Mouse (Mus musculus): ENCODE data around the gene Zfp811. TPM values are rescaled to one million over a fixed set of nuclear protein-coding genes. Genes with fewer than 3 reads are reported as not detected.

Gene Zfp811
- polyA plus RNA-seq, 1 experiment from 2014 or later = 3.0 TPM

- no peak overlapping the region for H3K9ac ChIP-seq
- H3K27me3 ChIP-seq (ENCODE audit: insufficient read depth, low read length) = no peaks in the 10 kb centered on the region
- WGBS = 41% methylated on average over 5 of the region's 5 CpGs
Measured at GRCm38 (mm10) chr17:32757331-32757730, 52.4 kb downstream of the Zfp811 start.

GRCm38 (mm10) chr17:32753634-32754033 is 56.1 kb downstream of the Zfp811 start:
- H3K4me3 ChIP-seq (ENCODE audit: low read depth, low read length) = no peak overlapping the region
- H3K36me3 ChIP-seq (ENCODE audit: insufficient read depth) = no peaks in the 10 kb centered on the region
- TF ChIP-seq CTCF (IDR thresholded peaks at IDR 0.05; ENCODE audit: low read depth) = peak; percentile 44; the same call in 1 of the 2 replicates
- no peak overlapping the region for H3K9ac ChIP-seq
- H3K27me3 ChIP-seq (ENCODE audit: insufficient read depth, low read length) = no peaks in the 10 kb centered on the region
- no peak overlapping the region for H3K27ac ChIP-seq (ENCODE audit: low read depth)
- ATAC-seq (ENCODE audit: insufficient read depth) (no peak), DNase-seq (peak; percentile 43)
- no peak overlapping the region for H3K4me2 ChIP-seq
- no peaks in the 10 kb centered on the region for H3K9me3 ChIP-seq (ENCODE audit: low read depth, low read length)
- 9% methylated on average over 12 of the region's 12 CpGs for WGBS
- no peaks in the 10 kb centered on the region for H3K4me1 ChIP-seq (ENCODE audit: insufficient read depth)

More at GRCm38 (mm10) chr17:32757331-32757730, 52.4 kb downstream of the Zfp811 start:
- no peak for ATAC-seq (ENCODE audit: insufficient read depth)
- Histone ChIP-seq H3K9me3 (ENCODE audit: low read depth, low read length) (no peaks in the 10 kb centered on the region), H3K4me2 (no peak overlapping the region), H3K36me3 (ENCODE audit: insufficient read depth) (no peaks in the 10 kb centered on the region), H3K4me3 (ENCODE audit: low read depth, low read length) (no peak overlapping the region), H3K4me1 (ENCODE audit: insufficient read depth) (no peaks in the 10 kb centered on the region), H3K27ac (ENCODE audit: low read depth) (no peak overlapping the region)
- DNase-seq = no peak
- no peak for TF ChIP-seq CTCF (IDR thresholded peaks at IDR 0.05; ENCODE audit: low read depth)

GRCm38 (mm10) chr17:32752813-32753360 is 56.8 kb downstream of the Zfp811 start:
- Histone ChIP-seq H3K4me1 (ENCODE audit: insufficient read depth) (no peaks in the 10 kb centered on the region), H3K4me3 (ENCODE audit: low read depth, low read length) (no peak overlapping the region), H3K9me3 (ENCODE audit: low read depth, low read length) (no peaks in the 10 kb centered on the region), H3K4me2 (no peak overlapping the region), H3K27ac (ENCODE audit: low read depth) (no peak overlapping the region), H3K9ac (no peak overlapping the region), H3K27me3 (ENCODE audit: insufficient read depth, low read length) (no peaks in the 10 kb centered on the region), H3K36me3 (ENCODE audit: insufficient read depth) (no peaks in the 10 kb centered on the region)
- no peak for TF ChIP-seq CTCF (IDR thresholded peaks at IDR 0.05; ENCODE audit: low read depth)
- DNase-seq (no peak), ATAC-seq (ENCODE audit: insufficient read depth) (no peak)
- WGBS = 50% methylated on average over 6 of the region's 6 CpGs

GRCm38 (mm10) chr17:32750611-32751010 is 59.1 kb downstream of the Zfp811 start:
- no peak for ATAC-seq (ENCODE audit: insufficient read depth)
- WGBS = 34% methylated on average over 5 of the region's 5 CpGs
- no peak for TF ChIP-seq CTCF (IDR thresholded peaks at IDR 0.05; ENCODE audit: low read depth)

More at GRCm38 (mm10) chr17:32750611-32751010, 59.1 kb downstream of the Zfp811 start:
- no peak overlapping the region for H3K4me2 ChIP-seq
- no peak overlapping the region for H3K27ac ChIP-seq (ENCODE audit: low read depth)
- DNase-seq = no peak
- H3K4me1 ChIP-seq (ENCODE audit: insufficient read depth) = no peaks in the 10 kb centered on the region
- no peak overlapping the region for H3K4me3 ChIP-seq (ENCODE audit: low read depth, low read length)
- H3K27me3 ChIP-seq (ENCODE audit: insufficient read depth, low read length) = no peaks in the 10 kb centered on the region
- no peak overlapping the region for H3K9ac ChIP-seq
- no peaks in the 10 kb centered on the region for H3K9me3 ChIP-seq (ENCODE audit: low read depth, low read length)
- H3K36me3 ChIP-seq (ENCODE audit: insufficient read depth) = no peaks in the 10 kb centered on the region

Other genes starting within 250 kb of the Zfp811 start
- not detected in 2 replicates for gene Cyp4f37, start 188.6 kb downstream of the Zfp811 start, polyA plus RNA-seq (2014; fragmentation: Nextera tagmentation; extraction: Ambion mirVana)
- not detected in 2 replicates for gene Cyp4f40, start 151.0 kb downstream of the Zfp811 start, polyA plus RNA-seq (2014; fragmentation: Nextera tagmentation; extraction: Ambion mirVana)
- gene Cyp4f15, start 124.3 kb downstream of the Zfp811 start, polyA plus RNA-seq (2014; fragmentation: Nextera tagmentation; extraction: Ambion mirVana) = not detected in 2 replicates
- 58.3 and 58.6 TPM in 2 replicates for gene Zfp871, start 21.6 kb downstream of the Zfp811 start, polyA plus RNA-seq (2014; fragmentation: Nextera tagmentation; extraction: Ambion mirVana)
- gene Zfp799, start 20.3 kb upstream of the Zfp811 start, polyA plus RNA-seq (2014; fragmentation: Nextera tagmentation; extraction: Ambion mirVana) = 16.1 and 19.0 TPM in 2 replicates
- gene Zfp870, start 81.7 kb upstream of the Zfp811 start, polyA plus RNA-seq (2014; fragmentation: Nextera tagmentation; extraction: Ambion mirVana) = 7.9 and 8.8 TPM in 2 replicates
- not detected in 2 replicates for gene Cyp4f14, start 107.4 kb upstream of the Zfp811 start, polyA plus RNA-seq (2014; fragmentation: Nextera tagmentation; extraction: Ambion mirVana)
- 8.1 and 8.5 TPM in 2 replicates for gene Cyp4f13, start 137.5 kb upstream of the Zfp811 start, polyA plus RNA-seq (2014; fragmentation: Nextera tagmentation; extraction: Ambion mirVana)
- gene Zfp472, start 155.9 kb upstream of the Zfp811 start, polyA plus RNA-seq (2014; fragmentation: Nextera tagmentation; extraction: Ambion mirVana) = 11.4 and 13.3 TPM in 2 replicates
- gene Zfp952, start 183.2 kb upstream of the Zfp811 start, polyA plus RNA-seq (2014; fragmentation: Nextera tagmentation; extraction: Ambion mirVana) = 13.6 and 14.5 TPM in 2 replicates
- gene Zfp763, start 223.5 kb upstream of the Zfp811 start, polyA plus RNA-seq (2014; fragmentation: Nextera tagmentation; extraction: Ambion mirVana) = 14.6 and 16.9 TPM in 2 replicates